Mouse (Mus musculus) forebrain, postnatal 0 days (tissue): Measurements from ENCODE around the gene Gk. TPM values are rescaled to one million over a fixed set of nuclear protein-coding genes. Genes with fewer than 3 reads are reported as not detected.

Experiments used
- ATAC-seq: fragments of 200-750 bp; cut with Nextera tagmentation; 2 replicates; pipeline ENCODE4 v1.8.0; 2017; ENCODE audit warnings: mild to moderate bottlenecking, moderate library complexity
- DNase-seq: peaks from one replicate; pipeline ENCODE4 v3.0.0-alpha.2; 2015
- H3K27ac ChIP-seq: fragments of 300-500 bp; sonication (generic); 2 replicates; pipeline ENCODE4 v1.5.1; 2014; ENCODE audit warnings: low read depth, mild to moderate bottlenecking, antibody characterized with exemption, low read length, moderate library complexity, mixed read lengths
- H3K27me3 ChIP-seq: fragments of 300-500 bp; sonication (generic); 2 replicates; pipeline ENCODE4 v1.6.1; 2014; ENCODE audit warnings: mild to moderate bottlenecking, low read length, mixed read lengths; ENCODE audit not compliant: insufficient read depth
- H3K36me3 ChIP-seq: fragments of 300-500 bp; sonication (generic); 2 replicates; pipeline ENCODE4 v1.6.1; 2014; ENCODE audit warnings: mild to moderate bottlenecking, moderate library complexity; ENCODE audit not compliant: insufficient read depth
- H3K4me1 ChIP-seq: fragments of 300-500 bp; sonication (generic); 2 replicates; pipeline ENCODE4 v1.6.1; 2014; ENCODE audit warnings: antibody characterized with exemption; ENCODE audit not compliant: insufficient read depth
- H3K4me2 ChIP-seq: fragments of 300-500 bp; sonication (generic); 2 replicates; pipeline ENCODE4 v1.6.1; 2014; ENCODE audit warnings: low read depth, mild to moderate bottlenecking, moderate library complexity
- H3K4me3 ChIP-seq: fragments of 300-500 bp; sonication (generic); 2 replicates; pipeline ENCODE4 v1.5.1; 2014; ENCODE audit warnings: low read depth, low read length, mixed read lengths
- H3K9ac ChIP-seq: fragments of 300-500 bp; sonication (generic); 2 replicates; pipeline ENCODE4 v1.6.1; 2014; ENCODE audit warnings: mild to moderate bottlenecking
- H3K9me3 ChIP-seq: fragments of 300-500 bp; sonication (generic); 2 replicates; pipeline ENCODE4 v1.6.1; 2016; ENCODE audit warnings: low read length
- CTCF ChIP-seq: sonication (generic); IDR thresholded peaks from 2 replicates; pipeline ENCODE4 v1.5.1; 2016; ENCODE audit warnings: antibody characterized with exemption, control low read depth, low read depth
- WGBS: fragments of 180-500 bp; shearing (Covaris S2); extraction: QIAGEN DNeasy Blood & Tissue Kit; methylation state at CpG from one replicate; pipeline ENCODE4 v1.1.7; 2014; 5-methylcytosine and 5-hydroxymethylcytosine counted together
- polyA plus RNA-seq: library from polyadenylated mRNA; unstranded; fragments of >200 nt; fragmentation: Nextera tagmentation; extraction: Ambion mirVana; gene quantifications from 2 replicates; pipeline ENCODE4 v1.2.1, GENCODE M21; 2015
- total RNA-seq: library from RNA; depleted of rRNA; stranded (reverse); fragments of >200 nt; gene quantifications from 2 replicates; pipeline ENCODE4 v1.2.3, GENCODE M21; 2014

The Gk gene
- total and polyA plus RNA-seq, 2 experiments from 2014 or later: 8.9 to 12.1 TPM

- Histone ChIP-seq H3K9ac (no peak overlapping the region), H3K9me3 (no peaks in the 10 kb centered on the region), H3K27me3 (no peaks in the 10 kb centered on the region), H3K36me3 (no peaks in the 10 kb centered on the region), H3K27ac (no peak overlapping the region), H3K4me1 (no peaks in the 10 kb centered on the region), H3K4me3 (no peak overlapping the region), H3K4me2 (no peak overlapping the region)
- ATAC-seq: no peak
- TF ChIP-seq CTCF: no peak
- 79% methylated on average over 3 of the region's 3 CpGs for WGBS
- no peak for DNase-seq
These were observed 5.3 kb downstream of the Gk start for GRCm38 (mm10) chrX:85771303-85771702.

DNA sequence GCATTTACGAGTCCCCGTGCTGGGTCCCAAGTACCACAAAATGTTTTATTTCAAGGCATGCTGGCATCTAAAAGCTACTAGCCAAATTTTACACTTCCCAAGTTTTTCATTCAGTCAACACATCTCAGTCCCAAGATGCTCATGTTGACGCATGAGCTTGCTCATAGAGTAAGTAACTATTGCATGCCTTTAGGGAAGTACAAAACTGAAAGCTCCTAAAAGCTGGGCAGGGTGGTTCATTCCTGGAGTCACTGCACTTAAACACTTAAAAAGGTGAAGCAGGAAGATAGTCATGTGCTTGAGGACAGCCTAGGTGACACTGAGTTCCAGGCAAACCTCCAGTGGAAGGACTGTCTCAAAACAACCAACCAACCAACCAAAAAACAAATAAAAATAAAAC is 5.9 kb downstream of the Gk start:
- Histone ChIP-seq H3K4me1 (no peaks in the 10 kb centered on the region), H3K9me3 (no peaks in the 10 kb centered on the region), H3K9ac (no peak overlapping the region), H3K36me3 (no peaks in the 10 kb centered on the region), H3K27me3 (no peaks in the 10 kb centered on the region), H3K4me2 (no peak overlapping the region), H3K27ac (no peak overlapping the region), H3K4me3 (no peak overlapping the region)
- no peak for ATAC-seq
- no peak for TF ChIP-seq CTCF
- WGBS: 90% methylated on average over 3 of the region's 3 CpGs
- no peak for DNase-seq

- Histone ChIP-seq H3K4me2 (no peak overlapping the region), H3K9me3 (no peaks in the 10 kb centered on the region), H3K36me3 (no peaks in the 10 kb centered on the region), H3K27ac (no peak overlapping the region), H3K4me1 (no peaks in the 10 kb centered on the region), H3K27me3 (no peaks in the 10 kb centered on the region), H3K4me3 (no peak overlapping the region), H3K9ac (no peak overlapping the region)
- ATAC-seq (no peak), DNase-seq (no peak)
- 72% methylated on average over 2 of the region's 2 CpGs for WGBS
- no peak for TF ChIP-seq CTCF
These were observed 8.0 kb downstream of the Gk start for GRCm38 (mm10) chrX:85768578-85768977.

DNA sequence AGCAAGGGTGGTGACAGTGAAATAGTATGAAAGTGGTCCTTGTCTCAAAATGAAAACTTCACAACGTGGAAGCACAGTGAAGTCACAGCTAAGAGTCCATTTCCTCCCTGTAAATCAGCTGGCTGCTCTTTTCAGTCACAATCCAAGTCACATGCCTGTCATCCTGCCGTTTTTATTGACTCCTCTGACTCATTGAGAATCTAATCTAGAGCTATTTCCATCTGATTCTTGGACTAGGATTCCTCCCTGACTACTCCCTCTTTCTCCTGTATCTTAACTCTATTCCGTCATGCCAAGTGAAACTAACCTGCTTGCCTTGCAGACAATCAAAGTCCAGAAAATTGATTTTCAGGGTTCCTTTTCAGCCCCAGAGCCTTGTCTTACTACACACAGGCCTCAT is 20.6 kb downstream of the Gk start:
- no peaks in the 10 kb centered on the region for H3K27me3 ChIP-seq
- H3K4me2 ChIP-seq: no peak overlapping the region
- ATAC-seq (no peak), DNase-seq (no peak)
- no peak overlapping the region for H3K9ac ChIP-seq
- 74% methylated on average over 3 of the region's 3 CpGs for WGBS
- TF ChIP-seq CTCF: no peak
- no peaks in the 10 kb centered on the region for H3K9me3 ChIP-seq
- no peak overlapping the region for H3K27ac ChIP-seq
- no peaks in the 10 kb centered on the region for H3K36me3 ChIP-seq
- no peak overlapping the region for H3K4me3 ChIP-seq
- H3K4me1 ChIP-seq: no peaks in the 10 kb centered on the region

DNA sequence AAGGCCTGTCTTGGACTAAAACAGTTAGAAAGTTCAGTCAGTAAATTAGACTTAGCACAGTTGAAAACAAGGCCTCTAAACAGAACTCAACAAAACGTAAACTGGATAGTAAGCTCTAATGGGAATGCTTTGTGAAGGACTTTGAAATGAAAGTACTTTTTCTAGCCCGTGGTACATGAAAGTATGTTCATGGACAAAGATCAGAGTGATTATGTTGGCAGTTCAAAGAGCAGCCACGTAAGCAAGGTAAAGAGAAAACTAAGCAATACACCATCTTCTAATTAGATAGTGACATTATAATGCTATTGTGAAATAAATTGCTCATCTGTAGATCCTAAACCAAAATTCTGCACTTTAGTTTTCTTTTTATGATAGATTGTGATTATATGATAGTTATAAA is 32.8 kb downstream of the Gk start:
- H3K9ac ChIP-seq: no peak overlapping the region
- H3K4me3 ChIP-seq: no peak overlapping the region
- no peak overlapping the region for H3K27ac ChIP-seq
- H3K4me2 ChIP-seq: no peak overlapping the region
- H3K9me3 ChIP-seq: no peaks in the 10 kb centered on the region
- no peak for TF ChIP-seq CTCF
- 73% methylated on average over 3 of the region's 3 CpGs for WGBS
- ATAC-seq (no peak), DNase-seq (no peak)
- no peaks in the 10 kb centered on the region for H3K4me1 ChIP-seq
- H3K27me3 ChIP-seq: no peaks in the 10 kb centered on the region
- H3K36me3 ChIP-seq: no peaks in the 10 kb centered on the region

- H3K9ac ChIP-seq: no peak overlapping the region
- no peaks in the 10 kb centered on the region for H3K9me3 ChIP-seq
- H3K4me3 ChIP-seq: no peak overlapping the region
- WGBS: 90% methylated on average over 5 of the region's 5 CpGs
- ATAC-seq (no peak), DNase-seq (no peak)
- H3K4me1 ChIP-seq: no peaks in the 10 kb centered on the region
- H3K27me3 ChIP-seq: no peaks in the 10 kb centered on the region
- no peaks in the 10 kb centered on the region for H3K36me3 ChIP-seq
- H3K27ac ChIP-seq: no peak overlapping the region
- no peak for TF ChIP-seq CTCF
- H3K4me2 ChIP-seq: no peak overlapping the region
These were observed 43.4 kb downstream of the Gk start for GRCm38 (mm10) chrX:85733228-85733627.

- 93% methylated on average over 9 of the region's 9 CpGs for WGBS
- no peak overlapping the region for H3K9ac ChIP-seq
- no peaks in the 10 kb centered on the region for H3K36me3 ChIP-seq
- no peak for ATAC-seq
- no peaks in the 10 kb centered on the region for H3K4me1 ChIP-seq
- DNase-seq: no peak
- H3K4me3 ChIP-seq: no peak overlapping the region
- no peak overlapping the region for H3K4me2 ChIP-seq
- no peak for TF ChIP-seq CTCF
- no peaks in the 10 kb centered on the region for H3K27me3 ChIP-seq
- no peaks in the 10 kb centered on the region for H3K9me3 ChIP-seq
- no peak overlapping the region for H3K27ac ChIP-seq
These were observed 45.3 kb downstream of the Gk start for GRCm38 (mm10) chrX:85731133-85731938.

GRCm38 (mm10) chrX:85721226-85721625 is 55.4 kb downstream of the Gk start:
- DNase-seq: no peak
- TF ChIP-seq CTCF: peak; percentile 41; the same call in 1 of the 2 replicates
- no peaks in the 10 kb centered on the region for H3K36me3 ChIP-seq
- no peak for ATAC-seq
- H3K9me3 ChIP-seq: no peaks in the 10 kb centered on the region
- H3K4me1 ChIP-seq: no peaks in the 10 kb centered on the region
- no peak overlapping the region for H3K9ac ChIP-seq
- no peak overlapping the region for H3K4me2 ChIP-seq
- H3K4me3 ChIP-seq: no peak overlapping the region
- H3K27ac ChIP-seq: no peak overlapping the region
- no peaks in the 10 kb centered on the region for H3K27me3 ChIP-seq
